Comparison of ENCODE assay signal across 19 mouse cellular contexts in genomic region chr5:75859316-75859836, GRCm38 (mm10).
A peak's percentile ranks its signal among the peaks of the same experiment; 100 is the strongest.
DNase-seq lines count a peak whose midpoint lies in the region; ATAC-seq and TF ChIP-seq lines count a peak whose summit lies in the region.
"Had no signal": no experiment of that assay in that cellular context is flagged by ENCODE, and none has a peak within 500 bp of the region (broad histone marks: within the 10 kb centered on the region; RNA-seq: fewer than 3 reads in every experiment).

No protein-coding gene starts in this region.

- WGBS in heart, embryonic 10.5 days = 83% methylated on average over 8 of the region's 8 CpGs
- 80% methylated on average over 8 of the region's 8 CpGs for WGBS in stomach, postnatal 0 days
- 67% methylated on average over 8 of the region's 8 CpGs for WGBS in liver, embryonic 12.5 days (ENCODE audit: insufficient replicate concordance)

- TF ChIP-seq CTCF in stomach, postnatal 0 days (IDR thresholded peaks at IDR 0.05; ENCODE audit: low read depth) = no peak

- no peak overlapping the region for H3K4me2 ChIP-seq in stomach, postnatal 0 days (replicated peaks; ENCODE audit: low read depth)
- no peak overlapping the region for H3K4me2 ChIP-seq in liver, embryonic 12.5 days
- H3K4me2 ChIP-seq: embryonic facial prominence, embryonic 12.5 days; forebrain, embryonic 13.5 days; forebrain, embryonic 15.5 days had no signal

- peak; percentile 61 for DNase-seq in heart, embryonic 10.5 days (ENCODE audit: low spot score)
- DNase-seq in heart, adult 9 months (ENCODE audit: low spot score in 2 of 2) = no peak
- DNase-seq in stomach, postnatal 0 days (ENCODE audit: low spot score) = no peak
- DNase-seq in yolk sac, embryonic 10.5 days (ENCODE audit: low spot score) = no peak
- DNase-seq: adrenal gland, adult 2 months; adrenal gland, postnatal 10 days; adrenal gland, postnatal 25 days; cerebellum, adult 11 months; cerebellum, adult 18-20 months; cerebellum, adult 8-10 months; cerebellum, adult 9-11 months; cerebellum, postnatal 14 days; cerebellum, postnatal 36 days had no signal

- peaks cover 30% of the 10 kb centered on the region for H3K27me3 ChIP-seq in heart, embryonic 10.5 days (ENCODE audit: insufficient read depth, poor library complexity, severe bottlenecking)
- H3K27me3 ChIP-seq in stomach, postnatal 0 days (ENCODE audit: control insufficient read depth, insufficient read depth, low read length) = no peaks in the 10 kb centered on the region
- H3K27me3 ChIP-seq in liver, embryonic 12.5 days (replicated peaks) = no peaks in the 10 kb centered on the region; the same call in 1 of the 2 replicates
- H3K27me3 ChIP-seq: forebrain, embryonic 13.5 days; forebrain, embryonic 15.5 days had no signal

- no peak overlapping the region for H3K9ac ChIP-seq in stomach, postnatal 0 days (ENCODE audit: low read length)
- no peak overlapping the region for H3K9ac ChIP-seq in liver, embryonic 12.5 days
- H3K9ac ChIP-seq: embryonic facial prominence, embryonic 12.5 days; forebrain, embryonic 13.5 days; forebrain, embryonic 15.5 days had no signal

- no peak overlapping the region for H3K27ac ChIP-seq in heart, embryonic 10.5 days
- no peak overlapping the region for H3K27ac ChIP-seq in stomach, postnatal 0 days (replicated peaks)
- H3K27ac ChIP-seq in liver, embryonic 12.5 days = no peak overlapping the region
- H3K27ac ChIP-seq: embryonic facial prominence, embryonic 10.5 days; embryonic facial prominence, embryonic 12.5 days; forebrain, embryonic 13.5 days; forebrain, embryonic 15.5 days had no signal

- no peak overlapping the region for H3K4me3 ChIP-seq in heart, embryonic 10.5 days
- H3K4me3 ChIP-seq in stomach, postnatal 0 days (ENCODE audit: low read depth, low read length) = no peak overlapping the region
- H3K4me3 ChIP-seq in liver, embryonic 12.5 days = no peak overlapping the region
- H3K4me3 ChIP-seq: embryonic facial prominence, embryonic 10.5 days; embryonic facial prominence, embryonic 12.5 days; forebrain, embryonic 13.5 days; forebrain, embryonic 15.5 days had no signal

- no peaks in the 10 kb centered on the region for H3K9me3 ChIP-seq in heart, embryonic 10.5 days
- no peaks in the 10 kb centered on the region for H3K9me3 ChIP-seq in stomach, postnatal 0 days (ENCODE audit: control insufficient read depth, low read length)
- no peaks in the 10 kb centered on the region for H3K9me3 ChIP-seq in liver, embryonic 12.5 days (replicated peaks)
- H3K9me3 ChIP-seq: embryonic facial prominence, embryonic 10.5 days; embryonic facial prominence, embryonic 12.5 days; forebrain, embryonic 13.5 days; forebrain, embryonic 15.5 days had no signal

- H3K4me1 ChIP-seq in heart, embryonic 10.5 days = no peaks in the 10 kb centered on the region
- H3K4me1 ChIP-seq in stomach, postnatal 0 days (replicated peaks; ENCODE audit: control insufficient read depth, insufficient read depth) = no peaks in the 10 kb centered on the region
- peaks cover 17% of the 10 kb centered on the region for H3K4me1 ChIP-seq in liver, embryonic 12.5 days
- H3K4me1 ChIP-seq: embryonic facial prominence, embryonic 12.5 days; forebrain, embryonic 13.5 days; forebrain, embryonic 15.5 days had no signal

- peak; percentile 67 for ATAC-seq in granulocyte monocyte progenitor cell, adult 5-6 weeks (replicated peaks; ENCODE audit: poor library complexity, severe bottlenecking)
- ATAC-seq in stomach, postnatal 0 days (ENCODE audit: low FRiP score, low TSS enrichment) = 0 out of 2 replicates have a peak, but pooled peaks have one; percentile 42
- no peak for ATAC-seq in liver, embryonic 12.5 days
- ATAC-seq: forebrain, embryonic 13.5 days; forebrain, embryonic 15.5 days had no signal

- H3K36me3 ChIP-seq in heart, embryonic 10.5 days = no peaks in the 10 kb centered on the region
- no peaks in the 10 kb centered on the region for H3K36me3 ChIP-seq in stomach, postnatal 0 days (ENCODE audit: control insufficient read depth, insufficient read depth, low read length)
- H3K36me3 ChIP-seq in liver, embryonic 12.5 days = no peaks in the 10 kb centered on the region
- H3K36me3 ChIP-seq: embryonic facial prominence, embryonic 10.5 days; embryonic facial prominence, embryonic 12.5 days; forebrain, embryonic 15.5 days had no signal

- TF ChIP-seq EP300 in stomach, postnatal 0 days (optimal IDR thresholded peaks at IDR 0.05) = no peak
